Mouse (Mus musculus) heart, adult 8-10 months (tissue): Measurements from ENCODE around the gene Gdf7. TPM values are rescaled to one million over a fixed set of nuclear protein-coding genes. Genes with fewer than 3 reads are reported as not detected.

ENCODE experiments used
- DNase-seq: peaks from one replicate; pipeline ENCODE4 v3.0.0; 2022; ENCODE audit warnings: low spot score
- total RNA-seq, 4 experiments: library from RNA; stranded (reverse); gene quantifications; 2 replicates each; pipeline ENCODE4 v1.2.4; 2022

Gdf7 gene
- total RNA-seq, 4 experiments from 2014 or later, result 0.37 to 0.78 (median 0.38) TPM

DNA sequence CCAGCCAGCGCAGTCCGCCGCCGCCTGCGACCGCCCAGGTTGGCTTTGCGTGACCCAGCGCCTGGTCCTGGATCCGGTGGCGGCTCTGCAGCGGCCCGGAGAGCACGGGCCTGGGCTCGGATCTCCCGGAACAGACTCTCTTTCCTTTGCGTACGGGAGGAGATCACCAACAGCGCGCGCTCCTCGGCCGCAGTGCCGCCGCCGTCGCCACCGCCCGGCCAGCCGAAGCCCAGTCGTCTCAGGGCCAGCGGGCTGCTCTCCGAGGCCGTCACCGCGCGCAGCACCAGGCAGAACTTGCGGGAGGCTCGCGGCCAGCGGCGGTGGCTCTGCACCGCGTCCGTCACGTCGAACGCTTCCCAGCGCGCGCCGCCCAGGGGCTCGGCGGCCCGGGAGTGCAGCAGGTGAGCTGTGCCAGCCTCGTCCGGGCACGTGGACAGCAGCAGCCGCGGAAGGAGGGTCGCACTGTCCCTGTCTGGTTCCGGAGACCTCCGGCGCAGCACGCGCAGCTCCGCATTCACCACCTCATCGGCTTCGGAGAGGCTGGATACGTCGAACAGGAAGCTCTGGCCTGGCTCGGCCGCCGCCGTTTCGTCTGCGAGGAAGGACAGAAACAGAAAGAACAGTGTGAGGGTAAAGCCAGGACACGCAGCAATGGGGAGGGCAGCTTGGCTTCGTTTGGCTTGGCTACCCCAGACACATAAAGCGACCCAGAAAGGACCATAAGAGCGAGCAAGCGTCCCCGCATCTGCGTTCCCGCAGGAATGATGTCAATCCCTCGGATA, 3.2 kb downstream of the Gdf7 start:
- no peak for DNase-seq

DNA sequence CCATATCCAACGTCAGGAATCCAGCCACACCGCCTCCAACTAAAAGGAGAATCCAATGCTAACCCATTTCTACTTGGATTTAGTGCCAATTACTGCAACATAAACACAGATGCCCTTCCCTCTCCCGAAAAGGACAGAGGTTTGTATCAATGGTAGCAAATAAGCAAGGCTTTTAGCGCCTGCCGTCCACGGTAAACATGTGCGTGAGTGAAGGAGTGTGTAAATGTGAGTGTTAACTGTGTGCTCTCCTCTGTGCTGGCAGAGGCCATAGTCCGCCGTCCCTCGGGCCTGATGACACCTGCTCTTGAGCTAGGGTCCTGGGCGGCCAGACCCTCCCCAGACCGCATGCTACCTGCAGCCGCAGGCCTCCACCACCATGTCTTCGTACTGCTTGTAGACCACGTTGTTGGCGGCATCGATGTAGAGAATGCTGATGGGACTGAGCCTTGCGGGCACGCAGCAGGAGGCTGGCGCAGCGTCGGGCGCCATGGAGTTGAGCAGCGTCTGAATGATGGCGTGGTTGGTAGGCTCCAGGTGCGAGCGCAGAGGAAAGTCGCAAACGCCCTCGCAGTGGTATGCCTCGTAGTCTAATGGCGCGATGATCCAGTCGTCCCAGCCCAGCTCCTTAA, 4.1 kb downstream of the Gdf7 start:
- DNase-seq, result no peak

DNA sequence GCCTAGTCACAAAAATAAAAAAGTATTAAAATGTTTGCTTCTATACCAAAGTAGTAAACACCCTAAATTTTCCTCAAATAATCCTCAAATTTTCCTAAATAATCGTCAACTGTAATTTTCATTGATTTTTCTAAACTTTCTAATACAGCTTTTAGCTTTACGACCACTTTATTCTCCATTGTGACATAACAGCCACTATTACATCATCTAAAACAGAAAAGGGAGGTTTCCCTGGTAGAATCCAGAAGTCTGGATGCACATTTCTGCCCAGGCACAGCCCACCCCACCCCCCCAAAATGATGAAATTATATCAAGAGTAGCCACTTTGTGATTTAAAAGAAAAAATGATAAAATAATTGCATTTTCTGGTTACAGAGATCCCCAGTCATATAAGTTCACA, 5.6 kb downstream of the Gdf7 start:
- DNase-seq, result no peak

DNA sequence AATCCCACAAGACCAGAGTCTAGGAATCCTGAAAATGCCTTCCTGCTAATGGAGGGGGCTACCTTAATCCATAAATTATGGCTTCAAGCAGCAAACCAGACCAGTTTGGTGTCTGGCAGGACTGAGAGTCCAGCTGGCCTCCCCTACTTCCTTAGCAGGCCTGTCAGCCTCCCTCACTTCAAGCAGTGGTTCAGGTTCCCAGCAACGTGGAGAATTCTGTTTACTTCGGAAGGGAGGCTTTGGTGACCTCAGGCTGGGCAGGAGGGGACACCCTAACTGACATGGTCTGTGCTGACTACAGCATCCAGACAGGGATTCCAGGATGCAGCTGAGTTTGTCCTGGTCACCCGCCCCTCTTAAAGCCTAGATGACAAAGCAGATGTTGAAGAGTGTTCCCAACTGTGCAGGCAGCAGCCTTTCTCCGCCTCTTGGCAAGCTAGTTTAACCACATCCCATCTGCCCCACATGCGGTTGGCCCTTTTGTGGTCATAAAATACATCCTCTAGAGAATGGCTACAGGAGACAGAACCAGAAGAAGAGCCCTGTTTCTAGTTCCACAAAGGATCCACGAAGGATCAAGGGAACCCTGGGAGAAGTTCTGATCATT, 6.3 kb downstream of the Gdf7 start:
- no peak for DNase-seq

DNA sequence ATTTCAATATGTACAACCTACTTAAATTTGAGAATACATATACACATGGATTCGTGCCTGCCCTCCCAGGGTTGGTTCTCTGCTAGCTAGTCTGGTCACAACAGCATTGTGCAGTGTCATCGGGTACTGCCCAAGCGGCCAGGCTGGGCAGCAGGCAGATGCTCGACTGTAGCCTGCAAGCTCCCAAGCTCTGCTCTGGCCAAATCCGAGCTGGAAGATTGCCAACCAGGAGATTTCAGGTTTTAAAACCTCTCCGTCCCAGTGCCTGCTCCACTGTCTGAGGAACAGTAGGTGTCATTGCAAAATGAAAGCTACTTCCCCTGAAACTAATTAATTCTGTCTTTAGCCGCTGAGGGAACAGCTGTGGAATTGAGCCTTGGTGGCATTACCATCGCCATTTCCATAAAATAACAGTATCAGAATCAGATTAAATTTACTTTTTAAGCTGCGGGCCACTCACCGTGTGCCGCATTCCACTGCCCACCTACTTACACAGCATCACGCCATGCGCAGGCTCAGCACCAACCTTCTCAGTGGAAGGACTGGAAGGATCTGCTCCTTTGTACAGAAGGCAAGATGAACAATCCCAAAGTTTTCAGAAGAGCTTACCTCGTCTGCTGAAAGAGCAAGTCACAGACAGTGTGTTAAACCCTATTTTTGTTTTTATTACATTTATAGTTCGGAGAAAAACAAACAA, 10.4 kb downstream of the Gdf7 start:
- no peak for DNase-seq

GRCm38 (mm10) chr12:8289499-8289898, 12.3 kb downstream of the Gdf7 start:
- no peak for DNase-seq

DNA sequence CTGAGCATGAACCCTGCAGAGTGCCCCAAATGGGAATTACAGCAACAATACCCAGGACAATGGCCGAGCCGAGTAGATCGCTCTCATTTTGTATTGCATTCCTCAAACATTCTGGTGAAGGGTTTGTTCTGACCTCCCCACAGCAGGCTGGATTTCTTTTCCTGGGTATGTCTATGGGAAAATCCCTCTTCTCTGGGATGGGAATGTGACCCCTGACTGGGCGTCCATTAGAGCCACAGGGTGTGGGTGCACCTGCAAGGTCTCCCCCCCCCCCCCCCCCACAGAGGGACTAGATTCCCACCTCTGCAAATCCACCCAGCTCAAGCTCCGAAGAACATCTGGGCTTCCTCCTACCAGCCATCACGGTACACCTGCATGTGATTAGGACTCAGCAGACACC, 12.7 kb downstream of the Gdf7 start:
- DNase-seq, result no peak

DNA sequence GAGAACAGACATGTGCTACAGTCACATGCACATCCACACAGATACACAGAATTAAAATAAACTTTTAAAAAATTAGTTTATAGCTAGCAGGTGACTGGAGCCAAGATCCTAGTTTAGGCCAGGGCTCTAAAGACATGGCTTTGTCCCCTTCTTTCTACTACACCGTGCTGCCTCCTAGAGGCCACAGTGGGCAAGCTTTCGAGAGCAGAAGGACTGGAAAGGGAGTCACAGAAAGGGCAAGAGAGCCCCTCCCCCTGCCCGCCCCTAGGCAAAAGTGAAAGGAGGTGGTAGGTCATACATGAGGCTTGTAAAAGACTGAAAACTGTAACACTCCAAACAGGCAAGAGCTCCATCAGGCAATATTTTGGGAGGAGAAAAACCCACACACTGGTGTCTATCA, 13.8 kb downstream of the Gdf7 start:
- no peak for DNase-seq

- no peak for DNase-seq
Measured at GRCm38 (mm10) chr12:8281225-8282017, 20.3 kb downstream of the Gdf7 start.

GRCm38 (mm10) chr12:8275424-8275823, 26.3 kb downstream of the Gdf7 start:
- DNase-seq, result no peak

GRCm38 (mm10) chr12:8273471-8274171, 28.1 kb downstream of the Gdf7 start:
- no peak for DNase-seq

DNA sequence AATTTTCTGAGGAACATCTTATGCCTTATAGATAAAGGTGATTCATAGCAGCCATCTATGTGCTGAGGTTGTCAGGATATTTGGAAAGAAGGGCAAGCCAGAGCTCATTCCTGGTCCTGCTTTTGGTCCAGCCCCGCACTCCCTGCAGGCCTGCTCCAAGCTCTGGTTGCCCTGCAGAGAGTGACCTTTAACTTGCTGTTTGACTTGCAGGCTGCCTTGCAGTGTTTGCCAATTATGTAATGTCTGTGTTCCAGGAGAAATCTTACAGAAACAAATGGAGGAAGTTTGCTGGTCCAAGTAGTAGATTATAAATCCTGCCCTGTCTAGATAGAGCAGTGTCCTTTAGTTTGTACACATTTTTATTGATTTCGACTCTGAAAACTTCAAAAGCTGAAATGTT, 30.3 kb downstream of the Gdf7 start:
- DNase-seq, result no peak

GRCm38 (mm10) chr12:8269627-8270026, 32.1 kb downstream of the Gdf7 start:
- no peak for DNase-seq

GRCm38 (mm10) chr12:8266311-8266710, 35.4 kb downstream of the Gdf7 start:
- no peak for DNase-seq

DNA sequence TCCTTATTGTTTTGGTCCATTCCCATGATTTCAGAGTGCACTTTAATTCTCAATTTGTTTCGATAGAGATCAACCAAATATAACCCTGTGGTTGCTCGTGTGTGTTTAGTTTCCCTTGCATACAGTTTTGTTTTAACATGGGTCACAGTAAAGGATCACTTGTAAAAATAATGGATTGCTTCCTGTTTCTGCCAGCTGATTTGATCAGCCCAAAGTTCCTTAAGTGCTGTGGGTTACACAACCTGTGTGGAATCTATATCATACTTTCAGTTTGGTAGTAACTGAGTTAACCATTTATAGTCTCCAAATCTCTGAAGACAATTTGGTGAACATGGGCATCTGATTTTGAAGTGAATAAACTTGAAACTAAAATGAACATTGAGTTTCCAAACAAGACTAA, 41.5 kb downstream of the Gdf7 start:
- no peak for DNase-seq

Other genes starting within 250 kb of the Gdf7 start
- gene Ldah, start 93.8 kb downstream of the Gdf7 start, total RNA-seq, result 10 to 100 TPM; 22.5 to 30.8 (median 28.1) TPM
- gene Hs1bp3, start 11.5 kb upstream of the Gdf7 start, total RNA-seq, result 10 to 100 TPM; 13.9 to 20.3 (median 17.1) TPM
- gene Rhob, start 198.1 kb upstream of the Gdf7 start, total RNA-seq, result 100 to 1,000 TPM; 134 to 157 (median 146) TPM